ENCODE assay signal across 18 mouse cellular contexts in the genomic region with DNA sequence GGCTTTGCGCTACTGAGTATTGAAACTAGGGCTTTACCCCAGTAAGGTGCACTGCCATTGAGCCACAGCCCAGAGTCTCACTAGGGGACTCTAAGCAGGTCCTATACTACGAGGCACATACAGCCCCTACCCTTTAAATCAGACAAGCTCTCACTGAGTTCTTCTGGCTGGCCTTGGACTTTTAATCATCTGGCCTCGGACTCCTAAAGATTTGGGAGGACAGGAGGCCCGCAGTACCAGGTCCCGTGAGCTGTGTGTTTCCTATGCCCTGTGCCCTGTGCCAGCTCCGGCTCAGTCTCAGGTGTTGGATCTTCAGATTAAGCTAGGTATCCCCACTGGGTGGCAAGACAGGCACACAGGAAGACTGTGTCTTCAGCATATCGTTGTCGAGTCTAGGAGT. TPM values are rescaled to one million over a fixed set of nuclear protein-coding genes. Genes with fewer than 3 reads are reported as not detected.
"Had no signal": no experiment of that assay in that cellular context is flagged by ENCODE, and none has a peak within 500 bp of the region (broad histone marks: within the 10 kb centered on the region; RNA-seq: fewer than 3 reads in every experiment).

No protein-coding gene starts in this region.

- H3K27ac ChIP-seq: kidney, embryonic 15.5 days; left cerebral cortex, adult 2 months; limb, embryonic 10.5 days; midbrain, embryonic 12.5 days; neural tube, embryonic 13.5 days had no signal

- ATAC-seq: intestine, embryonic 16.5 days; lung, postnatal 0 days; midbrain, embryonic 16.5 days had no signal

- DNase-seq: kidney, adult 2 months; kidney, postnatal 14 days; lung, adult 2 months; lung, postnatal 36 days; retina, postnatal 1 day; right cerebral cortex, postnatal 4 days; spleen, adult 18-20 months; thymus, postnatal 4 days had no signal

- H3K9ac ChIP-seq: kidney, embryonic 15.5 days; midbrain, embryonic 12.5 days; neural tube, embryonic 13.5 days had no signal

- H3K4me3 ChIP-seq: kidney, embryonic 15.5 days; left cerebral cortex, adult 2 months; limb, embryonic 10.5 days; midbrain, embryonic 12.5 days; neural tube, embryonic 13.5 days had no signal

- H3K4me2 ChIP-seq: kidney, embryonic 15.5 days; midbrain, embryonic 12.5 days; neural tube, embryonic 13.5 days had no signal

- H3K9me3 ChIP-seq: kidney, embryonic 15.5 days; limb, embryonic 10.5 days; midbrain, embryonic 12.5 days; neural tube, embryonic 13.5 days had no signal

- H3K27me3 ChIP-seq: kidney, embryonic 15.5 days; midbrain, embryonic 12.5 days; neural tube, embryonic 13.5 days had no signal

RNA-seq across cellular contexts. Expression of a gene that starts 14.9 kb away (rescaled TPM):
- total RNA-seq: left cerebral cortex, postnatal 14 days; megakaryocyte, adult 5-6 weeks had no signal
